Mouse (Mus musculus) urinary bladder, adult 2 months (tissue): ENCODE measurements around the gene Parp9. TPM values are rescaled to one million over a fixed set of nuclear protein-coding genes. Genes with fewer than 3 reads are reported as not detected.
"Not testable (repeated sequence)": the region's sequence is repeated elsewhere in the genome, so short reads cannot be mapped to it uniquely, and the experiment has no call there.

Source experiments
- DNase-seq: peaks from one replicate; pipeline ENCODE4 v3.0.0; 2022; ENCODE audit warnings: low spot score
- polyA plus RNA-seq: library from polyadenylated mRNA; depleted of rRNA; stranded (reverse); fragments of >200 nt; gene quantifications from 2 replicates; pipeline ENCODE4 v1.2.3, GENCODE M21; 2012; rRNA removed

The Parp9 gene
- polyA plus RNA-seq: 20.3 and 25.3 TPM in 2 replicates

- DNase-seq: peak; percentile 60
Observed at GRCm38 (mm10) chr16:35938211-35939151, at the start of gene Parp9, which contains the start of gene Dtx3l. Parp9 (plus strand) TSS chr16:35938470. Dtx3l (minus strand) TSS chr16:35939151.

- no peak for DNase-seq
Observed at GRCm38 (mm10) chr16:35888910-35889309, 49.4 kb upstream of the Parp9 start.

- no peak for DNase-seq
Observed at GRCm38 (mm10) chr16:35890645-35891044, 47.6 kb upstream of the Parp9 start.

- not testable (repeated sequence) for DNase-seq
Observed at GRCm38 (mm10) chr16:35891603-35892002, 46.7 kb upstream of the Parp9 start.

GRCm38 (mm10) chr16:35894997-35895396, 43.3 kb upstream of the Parp9 start:
- no peak for DNase-seq

GRCm38 (mm10) chr16:35900541-35900940, 37.7 kb upstream of the Parp9 start:
- DNase-seq: no peak

- no peak for DNase-seq
Observed at GRCm38 (mm10) chr16:35903014-35903640, 35.1 kb upstream of the Parp9 start.

- DNase-seq: no peak
Observed at GRCm38 (mm10) chr16:35904121-35904736, 34.0 kb upstream of the Parp9 start.

- no peak for DNase-seq
Observed at GRCm38 (mm10) chr16:35905355-35905754, 32.9 kb upstream of the Parp9 start.

- no peak for DNase-seq
Observed at GRCm38 (mm10) chr16:35905819-35906485, 32.3 kb upstream of the Parp9 start.

- no peak for DNase-seq
Observed at GRCm38 (mm10) chr16:35906887-35907286, 31.4 kb upstream of the Parp9 start.

GRCm38 (mm10) chr16:35907432-35908201, 30.7 kb upstream of the Parp9 start:
- DNase-seq: no peak

- no peak for DNase-seq
Observed at GRCm38 (mm10) chr16:35911449-35911848, 26.8 kb upstream of the Parp9 start.

- DNase-seq: no peak
Observed at GRCm38 (mm10) chr16:35913526-35913925, 24.7 kb upstream of the Parp9 start.

GRCm38 (mm10) chr16:35914301-35914700, 24.0 kb upstream of the Parp9 start:
- no peak for DNase-seq

- no peak for DNase-seq
Observed at GRCm38 (mm10) chr16:35918721-35919543, 19.3 kb upstream of the Parp9 start.

- no peak for DNase-seq
Observed at GRCm38 (mm10) chr16:35921676-35922235, 16.5 kb upstream of the Parp9 start.

- DNase-seq: no peak
Observed at GRCm38 (mm10) chr16:35922301-35922895, 15.9 kb upstream of the Parp9 start.

GRCm38 (mm10) chr16:35923546-35924198, 14.6 kb upstream of the Parp9 start:
- no peak for DNase-seq
